Mouse (Mus musculus): ENCODE data around the gene Mau2. TPM values are rescaled to one million over a fixed set of nuclear protein-coding genes. Genes with fewer than 3 reads are reported as not detected.
"Not testable (repeated sequence)": the region's sequence is repeated elsewhere in the genome, so short reads cannot be mapped to it uniquely, and the experiment has no call there.

Mau2 gene
- polyA plus RNA-seq, 1 experiment, result 51.9 TPM

- Histone ChIP-seq H3K4me3 (replicated peaks; ENCODE audit: control insufficient read depth, low read depth, low read length) (peak overlapping the region; percentile 89), H3K27ac (ENCODE audit: control insufficient read depth, insufficient read depth, low read depth, low read length, poor library complexity) (peak overlapping the region; percentile 83), H3K4me1 (ENCODE audit: control insufficient read depth, insufficient read depth, low read length) (peaks cover 2% of the 10 kb centered on the region; the same call in 1 of the 2 replicates)
- no peak for TF ChIP-seq CTCF (IDR thresholded peaks at IDR 0.05; ENCODE audit: control insufficient read depth, insufficient read depth, low read length)
- TF ChIP-seq POLR2A (IDR thresholded peaks at IDR 0.05; ENCODE audit: borderline replicate concordance, control insufficient read depth, low read depth, low read length), result no peak
- WGBS, result under 1% methylated on average over 47 of the region's 47 CpGs
Measured at GRCm38 (mm10) chr8:70041885-70042546, 518 bp downstream of the Mau2 start.

GRCm38 (mm10) chr8:70037994-70038393 is 4.5 kb downstream of the Mau2 start:
- Histone ChIP-seq H3K4me3 (replicated peaks; ENCODE audit: control insufficient read depth, low read depth, low read length) (no peak overlapping the region), H3K4me1 (ENCODE audit: control insufficient read depth, insufficient read depth, low read length) (peaks cover 2% of the 10 kb centered on the region; the same call in 1 of the 2 replicates), H3K27ac (ENCODE audit: control insufficient read depth, insufficient read depth, low read depth, low read length, poor library complexity) (no peak overlapping the region)
- 64% methylated on average over 1 of the region's 1 CpGs for WGBS
- TF ChIP-seq POLR2A (IDR thresholded peaks at IDR 0.05; ENCODE audit: borderline replicate concordance, control insufficient read depth, low read depth, low read length) (no peak), CTCF (IDR thresholded peaks at IDR 0.05; ENCODE audit: control insufficient read depth, insufficient read depth, low read length) (no peak)

GRCm38 (mm10) chr8:70030255-70030654 is 12.3 kb downstream of the Mau2 start:
- TF ChIP-seq CTCF (IDR thresholded peaks at IDR 0.05; ENCODE audit: control insufficient read depth, insufficient read depth, low read length) (no peak), POLR2A (IDR thresholded peaks at IDR 0.05; ENCODE audit: borderline replicate concordance, control insufficient read depth, low read depth, low read length) (no peak)
- Histone ChIP-seq H3K4me1 (ENCODE audit: control insufficient read depth, insufficient read depth, low read length) (no peaks in the 10 kb centered on the region), H3K27ac (ENCODE audit: control insufficient read depth, insufficient read depth, low read depth, low read length, poor library complexity) (no peak overlapping the region), H3K4me3 (replicated peaks; ENCODE audit: control insufficient read depth, low read depth, low read length) (no peak overlapping the region)
- WGBS, result 90% methylated on average over 1 of the region's 1 CpGs

GRCm38 (mm10) chr8:70026151-70026550 is 16.4 kb downstream of the Mau2 start:
- Histone ChIP-seq H3K4me3 (replicated peaks; ENCODE audit: control insufficient read depth, low read depth, low read length) (no peak overlapping the region), H3K27ac (ENCODE audit: control insufficient read depth, insufficient read depth, low read depth, low read length, poor library complexity) (no peak overlapping the region), H3K4me1 (ENCODE audit: control insufficient read depth, insufficient read depth, low read length) (no peaks in the 10 kb centered on the region)
- TF ChIP-seq POLR2A (IDR thresholded peaks at IDR 0.05; ENCODE audit: borderline replicate concordance, control insufficient read depth, low read depth, low read length) (no peak), CTCF (IDR thresholded peaks at IDR 0.05; ENCODE audit: control insufficient read depth, insufficient read depth, low read length) (no peak)
- WGBS, result 76% methylated on average over 2 of the region's 2 CpGs

GRCm38 (mm10) chr8:70023596-70023995 is 18.9 kb downstream of the Mau2 start:
- Histone ChIP-seq H3K4me1 (ENCODE audit: control insufficient read depth, insufficient read depth, low read length) (no peaks in the 10 kb centered on the region), H3K4me3 (replicated peaks; ENCODE audit: control insufficient read depth, low read depth, low read length) (no peak overlapping the region), H3K27ac (ENCODE audit: control insufficient read depth, insufficient read depth, low read depth, low read length, poor library complexity) (no peak overlapping the region)
- 89% methylated on average over 8 of the region's 8 CpGs for WGBS
- TF ChIP-seq CTCF (IDR thresholded peaks at IDR 0.05; ENCODE audit: control insufficient read depth, insufficient read depth, low read length), result no peak
- no peak for TF ChIP-seq POLR2A (IDR thresholded peaks at IDR 0.05; ENCODE audit: borderline replicate concordance, control insufficient read depth, low read depth, low read length)

- Histone ChIP-seq H3K4me1 (ENCODE audit: control insufficient read depth, insufficient read depth, low read length) (no peaks in the 10 kb centered on the region), H3K4me3 (replicated peaks; ENCODE audit: control insufficient read depth, low read depth, low read length) (no peak overlapping the region), H3K27ac (ENCODE audit: control insufficient read depth, insufficient read depth, low read depth, low read length, poor library complexity) (no peak overlapping the region)
- TF ChIP-seq CTCF (IDR thresholded peaks at IDR 0.05; ENCODE audit: control insufficient read depth, insufficient read depth, low read length) (no peak), POLR2A (IDR thresholded peaks at IDR 0.05; ENCODE audit: borderline replicate concordance, control insufficient read depth, low read depth, low read length) (no peak)
- 80% methylated on average over 1 of the region's 1 CpGs for WGBS
Measured at GRCm38 (mm10) chr8:70015017-70015416, 27.5 kb downstream of the Mau2 start.

- TF ChIP-seq CTCF (IDR thresholded peaks at IDR 0.05; ENCODE audit: control insufficient read depth, insufficient read depth, low read length) (no peak), POLR2A (IDR thresholded peaks at IDR 0.05; ENCODE audit: borderline replicate concordance, control insufficient read depth, low read depth, low read length) (no peak)
- Histone ChIP-seq H3K27ac (ENCODE audit: control insufficient read depth, insufficient read depth, low read depth, low read length, poor library complexity) (no peak overlapping the region), H3K4me3 (replicated peaks; ENCODE audit: control insufficient read depth, low read depth, low read length) (no peak overlapping the region), H3K4me1 (ENCODE audit: control insufficient read depth, insufficient read depth, low read length) (no peaks in the 10 kb centered on the region)
- 75% methylated on average over 1 of the region's 1 CpGs for WGBS
Measured at GRCm38 (mm10) chr8:70012763-70013162, 29.8 kb downstream of the Mau2 start.

- Histone ChIP-seq H3K4me1 (ENCODE audit: control insufficient read depth, insufficient read depth, low read length) (no peaks in the 10 kb centered on the region), H3K27ac (ENCODE audit: control insufficient read depth, insufficient read depth, low read depth, low read length, poor library complexity) (no peak overlapping the region), H3K4me3 (replicated peaks; ENCODE audit: control insufficient read depth, low read depth, low read length) (no peak overlapping the region)
- TF ChIP-seq POLR2A (IDR thresholded peaks at IDR 0.05; ENCODE audit: borderline replicate concordance, control insufficient read depth, low read depth, low read length), result no peak
- WGBS, result 69% methylated on average over 3 of the region's 3 CpGs
Measured at GRCm38 (mm10) chr8:70012350-70012749, 30.2 kb downstream of the Mau2 start.

GRCm38 (mm10) chr8:70010796-70011195 is 31.7 kb downstream of the Mau2 start:
- WGBS, result 90% methylated on average over 14 of the region's 14 CpGs

More at GRCm38 (mm10) chr8:70010796-70011195, 31.7 kb downstream of the Mau2 start:
- H3K4me3 ChIP-seq (replicated peaks; ENCODE audit: control insufficient read depth, low read depth, low read length); H3K4me1 ChIP-seq (ENCODE audit: control insufficient read depth, insufficient read depth, low read length); H3K27ac ChIP-seq (ENCODE audit: control insufficient read depth, insufficient read depth, low read depth, low read length, poor library complexity): not testable (repeated sequence)

Measured in bone marrow, adult 2 months (tissue).